Mouse (Mus musculus) forebrain, postnatal 0 days (tissue): ENCODE measurements around the gene Nt5dc3. TPM values are rescaled to one million over a fixed set of nuclear protein-coding genes. Genes with fewer than 3 reads are reported as not detected.

Experiments used
- ATAC-seq: fragments of 200-750 bp; cut with Nextera tagmentation; 2 replicates; pipeline ENCODE4 v1.8.0; 2017; ENCODE audit warnings: mild to moderate bottlenecking, moderate library complexity
- DNase-seq: peaks from one replicate; pipeline ENCODE4 v3.0.0-alpha.2; 2015
- H3K27ac ChIP-seq: fragments of 300-500 bp; sonication (generic); 2 replicates; pipeline ENCODE4 v1.5.1; 2014; ENCODE audit warnings: low read depth, mild to moderate bottlenecking, antibody characterized with exemption, low read length, moderate library complexity, mixed read lengths
- H3K27me3 ChIP-seq: fragments of 300-500 bp; sonication (generic); 2 replicates; pipeline ENCODE4 v1.6.1; 2014; ENCODE audit warnings: mild to moderate bottlenecking, low read length, mixed read lengths; ENCODE audit not compliant: insufficient read depth
- H3K36me3 ChIP-seq: fragments of 300-500 bp; sonication (generic); 2 replicates; pipeline ENCODE4 v1.6.1; 2014; ENCODE audit warnings: mild to moderate bottlenecking, moderate library complexity; ENCODE audit not compliant: insufficient read depth
- H3K4me1 ChIP-seq: fragments of 300-500 bp; sonication (generic); 2 replicates; pipeline ENCODE4 v1.6.1; 2014; ENCODE audit warnings: antibody characterized with exemption; ENCODE audit not compliant: insufficient read depth
- H3K4me2 ChIP-seq: fragments of 300-500 bp; sonication (generic); 2 replicates; pipeline ENCODE4 v1.6.1; 2014; ENCODE audit warnings: low read depth, mild to moderate bottlenecking, moderate library complexity
- H3K4me3 ChIP-seq: fragments of 300-500 bp; sonication (generic); 2 replicates; pipeline ENCODE4 v1.5.1; 2014; ENCODE audit warnings: low read depth, low read length, mixed read lengths
- H3K9ac ChIP-seq: fragments of 300-500 bp; sonication (generic); 2 replicates; pipeline ENCODE4 v1.6.1; 2014; ENCODE audit warnings: mild to moderate bottlenecking
- H3K9me3 ChIP-seq: fragments of 300-500 bp; sonication (generic); 2 replicates; pipeline ENCODE4 v1.6.1; 2016; ENCODE audit warnings: low read length
- CTCF ChIP-seq: sonication (generic); IDR thresholded peaks from 2 replicates; pipeline ENCODE4 v1.5.1; 2016; ENCODE audit warnings: antibody characterized with exemption, control low read depth, low read depth
- WGBS: fragments of 180-500 bp; shearing (Covaris S2); extraction: QIAGEN DNeasy Blood & Tissue Kit; methylation state at CpG from one replicate; pipeline ENCODE4 v1.1.7; 2014; 5-methylcytosine and 5-hydroxymethylcytosine counted together
- polyA plus RNA-seq: library from polyadenylated mRNA; unstranded; fragments of >200 nt; fragmentation: Nextera tagmentation; extraction: Ambion mirVana; gene quantifications from 2 replicates; pipeline ENCODE4 v1.2.1, GENCODE M21; 2015
- total RNA-seq: library from RNA; depleted of rRNA; stranded (reverse); fragments of >200 nt; gene quantifications from 2 replicates; pipeline ENCODE4 v1.2.3, GENCODE M21; 2014

Nt5dc3 gene
- total and polyA plus RNA-seq, 2 experiments from 2014 or later: 9.3 to 42.2 TPM

- H3K27me3 ChIP-seq: no peaks in the 10 kb centered on the region
- no peak overlapping the region for H3K4me2 ChIP-seq
- no peak overlapping the region for H3K27ac ChIP-seq
- no peak overlapping the region for H3K9ac ChIP-seq
- H3K36me3 ChIP-seq: peaks cover 11% of the 10 kb centered on the region
- H3K4me3 ChIP-seq: no peak overlapping the region
- DNase-seq: no peak
- ATAC-seq: no peak
- no peaks in the 10 kb centered on the region for H3K4me1 ChIP-seq
- H3K9me3 ChIP-seq: no peaks in the 10 kb centered on the region
- 92% methylated on average over 10 of the region's 10 CpGs for WGBS
- TF ChIP-seq CTCF: no peak
These were observed 47.2 kb downstream of the Nt5dc3 start for GRCm38 (mm10) chr10:86825871-86826522.

GRCm38 (mm10) chr10:86826929-86827328 lies 48.1 kb downstream of the Nt5dc3 start:
- 88% methylated on average over 3 of the region's 3 CpGs for WGBS
- no peak overlapping the region for H3K9ac ChIP-seq
- no peaks in the 10 kb centered on the region for H3K9me3 ChIP-seq
- H3K4me1 ChIP-seq: no peaks in the 10 kb centered on the region
- ATAC-seq: no peak
- no peaks in the 10 kb centered on the region for H3K27me3 ChIP-seq
- no peak for TF ChIP-seq CTCF
- peaks cover 11% of the 10 kb centered on the region; the same call in 1 of the 2 replicates for H3K36me3 ChIP-seq
- H3K4me3 ChIP-seq: no peak overlapping the region
- no peak overlapping the region for H3K27ac ChIP-seq
- H3K4me2 ChIP-seq: no peak overlapping the region
- no peak for DNase-seq

GRCm38 (mm10) chr10:86828221-86829135 lies 49.7 kb downstream of the Nt5dc3 start:
- H3K9ac ChIP-seq: no peak overlapping the region
- no peak overlapping the region for H3K4me2 ChIP-seq
- no peak overlapping the region for H3K27ac ChIP-seq
- no peak overlapping the region for H3K4me3 ChIP-seq
- H3K9me3 ChIP-seq: no peaks in the 10 kb centered on the region
- no peak for TF ChIP-seq CTCF
- H3K4me1 ChIP-seq: no peaks in the 10 kb centered on the region
- ATAC-seq (no peak), DNase-seq (no peak)
- WGBS: 88% methylated on average over 15 of the region's 15 CpGs
- H3K36me3 ChIP-seq: 0 out of 2 replicates have a peak, but pooled peaks cover 6% of the 10 kb centered on the region
- no peaks in the 10 kb centered on the region for H3K27me3 ChIP-seq

- DNase-seq (no peak), ATAC-seq (no peak)
- Histone ChIP-seq H3K36me3 (peaks cover 13% of the 10 kb centered on the region; the same call in 1 of the 2 replicates), H3K27me3 (no peaks in the 10 kb centered on the region), H3K9ac (no peak overlapping the region), H3K27ac (no peak overlapping the region), H3K4me2 (no peak overlapping the region), H3K4me3 (no peak overlapping the region), H3K9me3 (no peaks in the 10 kb centered on the region), H3K4me1 (no peaks in the 10 kb centered on the region)
- WGBS: 94% methylated on average over 2 of the region's 2 CpGs
- TF ChIP-seq CTCF: peak; percentile 30
These were observed 50.7 kb downstream of the Nt5dc3 start for GRCm38 (mm10) chr10:86829515-86829914.

GRCm38 (mm10) chr10:86836784-86837183 lies 58.0 kb downstream of the Nt5dc3 start:
- no peak overlapping the region for H3K4me3 ChIP-seq
- H3K4me2 ChIP-seq: no peak overlapping the region
- DNase-seq: peak; percentile 23
- peaks cover 15% of the 10 kb centered on the region; the same call in 1 of the 2 replicates for H3K36me3 ChIP-seq
- H3K27ac ChIP-seq: no peak overlapping the region
- ATAC-seq: peak; percentile 72
- H3K4me1 ChIP-seq: no peaks in the 10 kb centered on the region
- no peak overlapping the region for H3K9ac ChIP-seq
- H3K27me3 ChIP-seq: no peaks in the 10 kb centered on the region
- H3K9me3 ChIP-seq: no peaks in the 10 kb centered on the region
- 46% methylated on average over 4 of the region's 4 CpGs for WGBS
- no peak for TF ChIP-seq CTCF

- no peaks in the 10 kb centered on the region for H3K27me3 ChIP-seq
- 86% methylated on average over 6 of the region's 6 CpGs for WGBS
- no peak overlapping the region for H3K4me2 ChIP-seq
- no peak overlapping the region for H3K4me3 ChIP-seq
- peaks cover 12% of the 10 kb centered on the region; the same call in 1 of the 2 replicates for H3K36me3 ChIP-seq
- no peaks in the 10 kb centered on the region for H3K9me3 ChIP-seq
- H3K9ac ChIP-seq: no peak overlapping the region
- ATAC-seq: no peak
- no peak for TF ChIP-seq CTCF
- no peak overlapping the region for H3K27ac ChIP-seq
- no peak for DNase-seq
- H3K4me1 ChIP-seq: no peaks in the 10 kb centered on the region
These were observed 60.0 kb downstream of the Nt5dc3 start for GRCm38 (mm10) chr10:86838827-86839226.

- H3K27ac ChIP-seq: no peak overlapping the region
- H3K9me3 ChIP-seq: no peaks in the 10 kb centered on the region
- ATAC-seq: peak; percentile 73
- no peak overlapping the region for H3K4me3 ChIP-seq
- H3K9ac ChIP-seq: no peak overlapping the region
- WGBS: 66% methylated on average over 5 of the region's 5 CpGs
- H3K27me3 ChIP-seq: no peaks in the 10 kb centered on the region
- TF ChIP-seq CTCF: no peak
- no peaks in the 10 kb centered on the region for H3K4me1 ChIP-seq
- DNase-seq: peak; percentile 61
- no peak overlapping the region for H3K4me2 ChIP-seq
- no peaks in the 10 kb centered on the region for H3K36me3 ChIP-seq
These were observed 63.9 kb downstream of the Nt5dc3 start for GRCm38 (mm10) chr10:86842659-86843058.
